ENCODE assay signal across 8 mouse cellular contexts in genomic region chr4:149571651-149572149, GRCm38 (mm10). TPM values are rescaled to one million over a fixed set of nuclear protein-coding genes. Genes with fewer than 3 reads are reported as not detected.
DNase-seq lines count a peak whose midpoint lies in the region; ATAC-seq lines count a peak whose summit lies in the region.

No protein-coding gene starts in this region.

- DNase-seq in testis, postnatal 10 days (ENCODE audit: low spot score): peak; percentile 69
- no peak for DNase-seq in testis, postnatal 14 days (ENCODE audit: low spot score)
- DNase-seq in kidney, postnatal 14 days: peak; percentile 94
- peak; percentile 58 to 81 for DNase-seq in urinary bladder, postnatal 4 days (ENCODE audit: low spot score in 2 of 2)
- no peak for DNase-seq in thymus, adult 18-20 months
- no peak for DNase-seq in ovary, adult 18-20 months (ENCODE audit: low spot score)
- no peak for DNase-seq in yolk sac, embryonic 10.5 days (ENCODE audit: low spot score)

- ATAC-seq in granulocyte monocyte progenitor cell, adult 5-6 weeks (replicated peaks; ENCODE audit: poor library complexity, severe bottlenecking): peak; percentile 30; the same call in 1 of the 2 replicates

RNA-seq across cellular contexts. Expression of gene Clstn1, which starts 14.6 kb away (rescaled TPM):
- 0.90 and 3.0 TPM in 2 replicates for total RNA-seq in granulocyte monocyte progenitor cell, adult 5-6 weeks (2014; fragmentation: Nextera tagmentation)
- 3.0 and 3.2 TPM in 2 replicates for total RNA-seq in granulocyte monocyte progenitor cell, adult 5-6 weeks (2017)

RNA-seq across cellular contexts. Expression of gene Ctnnbip1, which starts 53.7 kb away (rescaled TPM):
- total RNA-seq in granulocyte monocyte progenitor cell, adult 5-6 weeks (2014; fragmentation: Nextera tagmentation): 3.5 and 8.7 TPM in 2 replicates
- total RNA-seq in granulocyte monocyte progenitor cell, adult 5-6 weeks (2017): 2.8 and 4.6 TPM in 2 replicates

Comparison
In these comparisons a context has a peak if more than half of its experiments do, and no peak if none do; other contexts are left out.
1. DNase-seq: peak in testis, postnatal 10 days (single experiment), kidney, postnatal 14 days (single experiment) and urinary bladder, postnatal 4 days (2 of 2); none in testis, postnatal 14 days (single experiment), thymus, adult 18-20 months (0 of 2), ovary, adult 18-20 months (single experiment) and yolk sac, embryonic 10.5 days (single experiment).